Mouse (Mus musculus) frontal cortex, postnatal 25 days (tissue): ENCODE results near the gene Nsfl1c.

ENCODE experiments used
- DNase-seq, 2 experiments: peaks; one replicate each; pipeline ENCODE4 v3.0.0; 2022; ENCODE audit warnings: low spot score in 2 of 2

Gene Nsfl1c

GRCm38 (mm10) chr2:151543063-151543895 is 49.3 kb downstream of the Nsfl1c start:
- no peak for DNase-seq

- DNase-seq = no peak
Measured at GRCm38 (mm10) chr2:151544673-151545072, 50.7 kb downstream of the Nsfl1c start.

GRCm38 (mm10) chr2:151546571-151546970 is 52.6 kb downstream of the Nsfl1c start:
- no peak for DNase-seq

GRCm38 (mm10) chr2:151549615-151550121 is 55.7 kb downstream of the Nsfl1c start:
- DNase-seq = no peak
